9 mouse cellular contexts compared by ENCODE assay signal in genomic region chr1:173377380-173378112, GRCm38 (mm10). TPM values are rescaled to one million over a fixed set of nuclear protein-coding genes. Genes with fewer than 3 reads are reported as not detected.
DNase-seq lines count a peak whose midpoint lies in the region; ATAC-seq and TF ChIP-seq lines count a peak whose summit lies in the region.
"Had no signal": no experiment of that assay in that cellular context is flagged by ENCODE, and none has a peak within 500 bp of the region (broad histone marks: within the 10 kb centered on the region; RNA-seq: fewer than 3 reads in every experiment).

No protein-coding gene starts in this region.

- H3K27ac ChIP-seq in gastrocnemius, adult 2 months = no peak overlapping the region
- H3K27ac ChIP-seq in kidney, postnatal 0 days = no peak overlapping the region
- no peak overlapping the region for H3K27ac ChIP-seq in liver, adult 2 months (replicated peaks; ENCODE audit: insufficient read depth, low read depth, low read length)

- intact Hi-C loops in gastrocnemius, adult 2 months (cut with DNase I) = no loop called here

- no peaks in the 10 kb centered on the region for H3K9me3 ChIP-seq in kidney, postnatal 0 days (replicated peaks; ENCODE audit: low read length)

- no peak overlapping the region for H3K4me2 ChIP-seq in kidney, postnatal 0 days (ENCODE audit: low read length)

- no peaks in the 10 kb centered on the region for H3K4me1 ChIP-seq in kidney, postnatal 0 days (replicated peaks; ENCODE audit: insufficient read depth, low read length)
- no peaks in the 10 kb centered on the region for H3K4me1 ChIP-seq in liver, adult 2 months (ENCODE audit: control insufficient read depth, insufficient read depth, low read length)

- peak; percentile 45 for DNase-seq in A20 (ENCODE audit: low read depth, low spot score)
- no peak for DNase-seq in Patski (ENCODE audit: low read depth, low spot score)
- DNase-seq in cerebellum, postnatal 36 days = peak; percentile 89 to 91
- DNase-seq in gastrocnemius, adult 2 months = peak; percentile 57
- DNase-seq in kidney, postnatal 0 days (ENCODE audit: low spot score) = peak; percentile 76
- no peak for DNase-seq in liver, adult 2 months (ENCODE audit: extremely low read depth, low read depth, low spot score)
- peak; percentile 41 for DNase-seq in neural tube, embryonic 10.5 days (ENCODE audit: extremely low spot score, low spot score)
- peak; percentile 56 for DNase-seq in thymus, postnatal 4 days

- ATAC-seq in Patski = no peak
- ATAC-seq in kidney, postnatal 0 days (replicated peaks; ENCODE audit: low FRiP score, low read depth) = no peak

- no peaks in the 10 kb centered on the region for H3K27me3 ChIP-seq in Patski
- H3K27me3 ChIP-seq in kidney, postnatal 0 days (ENCODE audit: insufficient read depth, low read length) = no peaks in the 10 kb centered on the region
- peaks cover 2% of the 10 kb centered on the region; the same call in 1 of the 2 replicates for H3K27me3 ChIP-seq in liver, adult 2 months (ENCODE audit: control insufficient read depth, insufficient read depth, low read length)

- no peak overlapping the region for H3K4me3 ChIP-seq in gastrocnemius, adult 2 months
- no peak overlapping the region for H3K4me3 ChIP-seq in kidney, postnatal 0 days (replicated peaks; ENCODE audit: low read depth, low read length)
- H3K4me3 ChIP-seq in liver, adult 2 months (ENCODE audit: insufficient read depth, low read depth, low read length) = no peak overlapping the region
- H3K4me3 ChIP-seq: erythroblast, embryonic 14.5 days had no signal

- WGBS in kidney, postnatal 0 days = 29% methylated on average over 13 of the region's 13 CpGs
- 33% methylated on average over 13 of the region's 13 CpGs for WGBS in liver, adult 2 months

- TF ChIP-seq CTCF in Patski (IDR thresholded peaks at IDR 0.05) = peak; percentile 46
- peak; percentile 68 for TF ChIP-seq CTCF in gastrocnemius, adult 2 months (IDR thresholded peaks at IDR 0.05)
- peak; percentile 86 for TF ChIP-seq CTCF in kidney, postnatal 0 days (IDR thresholded peaks at IDR 0.05; ENCODE audit: low read depth)
- peak; percentile 84 for TF ChIP-seq CTCF in liver, adult 2 months (IDR thresholded peaks at IDR 0.05; ENCODE audit: low read depth, low read length)

- no peak overlapping the region for H3K9ac ChIP-seq in kidney, postnatal 0 days (ENCODE audit: low read depth, low read length)
- H3K9ac ChIP-seq in liver, adult 2 months (ENCODE audit: low read depth, low read length) = no peak overlapping the region

- H3K36me3 ChIP-seq in kidney, postnatal 0 days (ENCODE audit: insufficient read depth, low read length) = no peaks in the 10 kb centered on the region
- no peaks in the 10 kb centered on the region for H3K36me3 ChIP-seq in liver, adult 2 months (ENCODE audit: control insufficient read depth, insufficient read depth, low read length)

- no peak for TF ChIP-seq POLR2A in liver, adult 2 months (IDR thresholded peaks at IDR 0.05; ENCODE audit: extremely low read depth, insufficient read depth, low read length)

- in situ Hi-C loops in Patski (cut with MboI; ENCODE audit: low pct_unique_long_range_greater_than_20kb) = loop anchor here (25.0 kb wide), 2 partner anchors 740 to 840 kb away; partner anchors contain the start of gene Dusp23

- POLR2A ChIA-PET in Patski (lab: Charles Lee) = no interaction called here

- H3K79me2 ChIP-seq in liver, adult 2 months (ENCODE audit: control insufficient read depth, insufficient read depth, low read length) = no peaks in the 10 kb centered on the region

- CTCF ChIA-PET in Patski (lab: Charles Lee) = no interaction called here

RNA-seq across cellular contexts. Expression of gene Cadm3, which starts 10.1 kb away (rescaled TPM):
- not detected for polyA plus RNA-seq in Patski (2021)
- total RNA-seq in gastrocnemius, adult 2 months (2021) = 10 to 100 TPM in 1 of 2 experiments, 1 to 10 TPM in 1; 7.2 to 12.2 TPM
- 0.28 and 0.41 TPM in 2 replicates for polyA plus RNA-seq in kidney, postnatal 0 days (2015; fragmentation: Nextera tagmentation; extraction: Ambion mirVana)
- 3.0 and 6.2 TPM in 2 replicates for total RNA-seq in liver, adult 2 months (2014; rRNA removed)
- polyA plus RNA-seq in liver, adult 2 months (2012; rRNA removed) = 9.2 and 10.4 TPM in 2 replicates

RNA-seq across cellular contexts. Expression of gene Aim2, which starts 26.9 kb away (rescaled TPM):
- polyA plus RNA-seq in Patski (2021) = 0.13 TPM
- total RNA-seq in gastrocnemius, adult 2 months (2021) = under 1 TPM; 0.11 to 0.28 TPM
- 2.9 and 3.5 TPM in 2 replicates for polyA plus RNA-seq in kidney, postnatal 0 days (2015; fragmentation: Nextera tagmentation; extraction: Ambion mirVana)
- total RNA-seq in liver, adult 2 months (2014; rRNA removed) = 3.0 and 3.4 TPM in 2 replicates
- 0.12 and 0.44 TPM in 2 replicates for polyA plus RNA-seq in liver, adult 2 months (2012; rRNA removed)

RNA-seq across cellular contexts. Expression of gene Ackr1, which starts 44.0 kb away (rescaled TPM):
- polyA plus RNA-seq in Patski (2021) = not detected
- total RNA-seq in gastrocnemius, adult 2 months (2021) = 1 to 10 TPM; 2.5 to 3.0 TPM
- polyA plus RNA-seq in kidney, postnatal 0 days (2015; fragmentation: Nextera tagmentation; extraction: Ambion mirVana) = 0.13 and 0.15 TPM in 2 replicates
- total RNA-seq in liver, adult 2 months (2014; rRNA removed) = 0.87 and 0.92 TPM in 2 replicates
- 4.1 and 5.2 TPM in 2 replicates for polyA plus RNA-seq in liver, adult 2 months (2012; rRNA removed)

Comparison
In these comparisons a context has a peak if more than half of its experiments do, and no peak if none do; other contexts are left out.
1. DNase-seq: peak in A20 (single experiment), cerebellum, postnatal 36 days (2 of 2), gastrocnemius, adult 2 months (single experiment), kidney, postnatal 0 days (single experiment), neural tube, embryonic 10.5 days (single experiment) and thymus, postnatal 4 days (single experiment); none in Patski (single experiment) and liver, adult 2 months (single experiment).
2. Peak in every context shown above with its lines, with median percentiles within 50 percentile points of each other: CTCF ChIP-seq.